Mouse (Mus musculus): Measurements from ENCODE around the gene Atp6v1fnb. TPM values are rescaled to one million over a fixed set of nuclear protein-coding genes. Genes with fewer than 3 reads are reported as not detected.
A peak's percentile ranks its signal among the peaks of the same experiment; 100 is the strongest.

Gene Atp6v1fnb
- polyA plus RNA-seq, 1 experiment from 2014 or later: not detected

DNA sequence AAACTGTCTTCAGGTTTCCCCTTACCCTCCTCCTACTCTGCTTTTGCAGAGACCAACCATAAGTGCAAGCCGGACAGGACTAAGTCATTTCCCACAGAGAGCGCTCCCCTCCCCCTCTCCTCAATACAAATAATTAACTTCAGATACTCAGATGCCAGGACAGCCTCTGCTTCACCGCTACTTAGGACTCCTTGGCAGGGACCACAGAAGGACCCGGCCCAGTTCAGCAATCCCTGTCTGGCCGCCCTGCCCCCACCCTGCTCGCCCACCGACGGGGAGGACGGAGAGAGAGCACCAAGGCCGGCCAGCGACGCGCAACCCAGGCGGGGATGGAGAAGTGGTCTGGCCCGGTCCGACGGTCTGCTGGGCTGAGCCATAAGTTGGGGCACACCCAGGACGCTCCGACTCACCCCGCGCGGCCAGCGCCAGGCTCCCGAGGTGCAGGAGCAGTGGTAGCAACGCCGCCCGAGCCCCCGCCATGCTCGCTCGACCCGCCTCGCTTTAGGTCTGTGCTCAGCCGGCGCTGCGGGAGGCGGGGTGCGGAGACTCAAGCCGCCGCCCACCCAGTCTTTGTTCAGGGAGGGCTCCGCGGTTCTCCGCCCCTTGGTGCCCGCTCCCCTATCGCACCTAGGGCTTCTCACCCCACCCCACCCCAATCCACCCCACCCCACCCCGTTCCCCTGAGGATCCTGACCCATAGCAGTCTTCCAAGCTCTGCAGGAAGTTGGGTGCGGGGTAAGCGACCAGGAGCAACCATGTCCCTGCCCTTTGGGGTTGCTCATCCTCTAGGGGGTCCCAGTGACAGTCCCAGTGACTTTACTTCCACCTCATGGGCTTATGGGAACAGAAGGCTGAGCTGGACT lies 36.4 kb downstream of the Atp6v1fnb start, which contains the start of gene Kcp:
Gene Kcp, minus strand, starts transcription at position 506 of the 863 bp plus-strand sequence.
- H3K27me3 ChIP-seq (ENCODE audit: insufficient read depth, poor library complexity, severe bottlenecking): peaks cover 82% of the 10 kb centered on the region
- DNase-seq (ENCODE audit: low spot score): peak; percentile 60
- peak within 1 kb of the TSS; percentile 85 for H3K27ac ChIP-seq

GRCm38 (mm10) chr6:29509086-29509485 lies 37.8 kb downstream of the Atp6v1fnb start:
- Histone ChIP-seq H3K27me3 (ENCODE audit: insufficient read depth, poor library complexity, severe bottlenecking) (peaks cover 75% of the 10 kb centered on the region), H3K4me1 (replicated peaks) (peaks cover 51% of the 10 kb centered on the region), H3K9me3 (no peaks in the 10 kb centered on the region), H3K4me3 (no peak overlapping the region), H3K27ac (0 out of 2 replicates have a peak overlapping the region, but pooled peaks have one; percentile 3), H3K36me3 (no peaks in the 10 kb centered on the region)
- no peak for DNase-seq (ENCODE audit: low spot score)
- WGBS: 43% methylated on average over 2 of the region's 2 CpGs

More for the DNA sequence above, 36.4 kb downstream of the Atp6v1fnb start, which contains the start of gene Kcp:
- Histone ChIP-seq H3K4me1 (replicated peaks) (peaks cover 37% of the 10 kb centered on the region), H3K4me3 (peak within 1 kb of the TSS; percentile 59), H3K36me3 (no peaks in the 10 kb centered on the region), H3K9me3 (no peaks in the 10 kb centered on the region)
- WGBS: 1% methylated on average over 47 of the region's 47 CpGs

DNA sequence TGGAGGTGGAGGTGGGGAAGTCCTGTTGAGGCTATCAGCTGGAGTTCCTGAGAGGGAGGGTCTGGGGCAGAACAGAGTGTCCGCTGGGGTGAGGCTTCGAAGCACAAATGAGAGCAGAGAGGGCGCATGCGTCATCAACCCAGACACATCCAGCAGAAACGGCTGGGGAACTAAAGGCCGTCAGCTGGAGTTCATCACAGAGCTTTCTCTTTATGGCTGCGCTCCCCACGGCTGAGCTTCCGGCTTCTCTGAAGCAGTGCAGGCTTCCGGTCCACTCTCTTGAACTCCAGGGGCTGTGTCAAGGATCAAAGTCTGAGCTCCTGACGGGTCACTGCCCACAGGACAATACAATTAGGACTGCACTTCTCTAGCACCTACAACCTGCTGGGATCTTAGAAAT lies 42.0 kb downstream of the Atp6v1fnb start:
- Histone ChIP-seq H3K27me3 (ENCODE audit: insufficient read depth, poor library complexity, severe bottlenecking) (peaks cover 75% of the 10 kb centered on the region), H3K4me3 (peak overlapping the region; percentile 40), H3K27ac (peak overlapping the region; percentile 83), H3K9me3 (no peaks in the 10 kb centered on the region), H3K36me3 (no peaks in the 10 kb centered on the region), H3K4me1 (replicated peaks) (peaks cover 31% of the 10 kb centered on the region)
- under 1% methylated on average over 11 of the region's 11 CpGs for WGBS
- peak; percentile 83 for DNase-seq (ENCODE audit: low spot score)

GRCm38 (mm10) chr6:29517139-29517538 lies 45.9 kb downstream of the Atp6v1fnb start:
- Histone ChIP-seq H3K9me3 (no peaks in the 10 kb centered on the region), H3K4me1 (replicated peaks) (peaks cover 21% of the 10 kb centered on the region), H3K27ac (no peak overlapping the region), H3K36me3 (no peaks in the 10 kb centered on the region), H3K4me3 (no peak overlapping the region), H3K27me3 (ENCODE audit: insufficient read depth, poor library complexity, severe bottlenecking) (peaks cover 54% of the 10 kb centered on the region)
- WGBS: 12% methylated on average over 5 of the region's 5 CpGs
- peak; percentile 79 for DNase-seq (ENCODE audit: low spot score)

DNA sequence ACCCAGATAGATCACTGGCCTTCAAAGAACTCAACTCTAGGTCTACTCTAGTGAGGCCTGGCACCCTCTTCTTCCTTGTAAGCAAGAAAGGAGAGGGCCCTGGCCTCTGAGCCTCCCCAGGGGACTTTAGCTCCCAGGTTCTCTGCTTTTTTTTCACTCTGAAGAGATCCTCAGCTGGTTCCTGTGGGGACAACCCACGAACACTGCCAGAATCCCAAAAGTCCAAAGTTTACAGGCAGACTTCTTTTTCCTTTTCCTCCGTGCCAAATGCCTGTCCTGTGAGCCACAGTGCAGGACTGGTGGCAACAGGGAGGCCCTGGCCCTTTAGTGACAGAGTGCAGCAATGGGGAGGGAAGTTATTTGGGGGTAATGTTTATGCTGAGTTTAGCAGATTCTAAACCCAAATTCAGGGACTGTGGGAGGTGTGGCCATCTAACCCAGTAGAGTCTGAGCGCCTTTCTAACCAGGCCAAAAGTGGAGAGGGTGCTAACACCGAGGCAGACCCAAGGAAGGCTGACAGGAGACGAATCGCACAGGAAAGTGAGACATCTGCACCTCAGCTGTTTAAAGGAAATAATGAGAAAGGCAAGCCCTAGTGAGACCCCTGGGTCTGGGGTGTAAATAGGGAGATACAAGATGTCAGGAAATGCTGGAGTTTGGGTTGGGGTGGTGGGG lies 51.5 kb downstream of the Atp6v1fnb start:
- H3K4me1 ChIP-seq (replicated peaks): peaks cover 22% of the 10 kb centered on the region
- DNase-seq (ENCODE audit: low spot score): no peak
- peaks cover 76% of the 10 kb centered on the region for H3K27me3 ChIP-seq (ENCODE audit: insufficient read depth, poor library complexity, severe bottlenecking)
- 71% methylated on average over 6 of the region's 6 CpGs for WGBS
- H3K4me3 ChIP-seq: no peak overlapping the region
- H3K9me3 ChIP-seq: peaks cover 4% of the 10 kb centered on the region; the same call in 1 of the 2 replicates
- H3K36me3 ChIP-seq: no peaks in the 10 kb centered on the region
- H3K27ac ChIP-seq: peak overlapping the region; percentile 16; the same call in 1 of the 2 replicates

Other genes starting within 250 kb of the Atp6v1fnb start
- 35.9 and 38.0 TPM in 2 replicates for gene Hilpda, start 198.9 kb upstream of the Atp6v1fnb start, polyA plus RNA-seq (2016; fragmentation: Nextera tagmentation; extraction: Ambion mirVana)
- 0.39 and 0.66 TPM in 2 replicates for gene Fam71f2, start 191.8 kb upstream of the Atp6v1fnb start, polyA plus RNA-seq (2016; fragmentation: Nextera tagmentation; extraction: Ambion mirVana)
- 0.22 TPM in 1 of 2 replicates, not detected in the other for gene Fam71f1, start 152.3 kb upstream of the Atp6v1fnb start, polyA plus RNA-seq (2016; fragmentation: Nextera tagmentation; extraction: Ambion mirVana)
- 205 and 242 TPM in 2 replicates for gene Calu, start 123.4 kb upstream of the Atp6v1fnb start, polyA plus RNA-seq (2016; fragmentation: Nextera tagmentation; extraction: Ambion mirVana)
- 0.17 and 0.21 TPM in 2 replicates for gene Opn1sw, start 83.0 kb upstream of the Atp6v1fnb start, polyA plus RNA-seq (2016; fragmentation: Nextera tagmentation; extraction: Ambion mirVana)
- 21.5 and 22.4 TPM in 2 replicates for gene Ccdc136, start 75.1 kb upstream of the Atp6v1fnb start, polyA plus RNA-seq (2016; fragmentation: Nextera tagmentation; extraction: Ambion mirVana)
- 3.6 and 4.1 TPM in 2 replicates for gene Flnc, start 38.2 kb upstream of the Atp6v1fnb start, polyA plus RNA-seq (2016; fragmentation: Nextera tagmentation; extraction: Ambion mirVana)
- 226 and 252 TPM in 2 replicates for gene Atp6v1f, start 3.7 kb upstream of the Atp6v1fnb start, polyA plus RNA-seq (2016; fragmentation: Nextera tagmentation; extraction: Ambion mirVana)
- gene Kcp, start 36.5 kb downstream of the Atp6v1fnb start, polyA plus RNA-seq (2016; fragmentation: Nextera tagmentation; extraction: Ambion mirVana): 13.5 TPM in 2 replicates
- gene Irf5, start 55.2 kb downstream of the Atp6v1fnb start, polyA plus RNA-seq (2016; fragmentation: Nextera tagmentation; extraction: Ambion mirVana): 2.8 and 3.1 TPM in 2 replicates
- gene Tnpo3, start 138.4 kb downstream of the Atp6v1fnb start, polyA plus RNA-seq (2016; fragmentation: Nextera tagmentation; extraction: Ambion mirVana): 93.1 and 118 TPM in 2 replicates
- gene Tspan33, start 222.8 kb downstream of the Atp6v1fnb start, polyA plus RNA-seq (2016; fragmentation: Nextera tagmentation; extraction: Ambion mirVana): 9.7 and 9.9 TPM in 2 replicates